Mouse (Mus musculus) hindbrain, embryonic 14.5 days (tissue): ENCODE measurements around the gene Prkcb. TPM values are rescaled to one million over a fixed set of nuclear protein-coding genes. Genes with fewer than 3 reads are reported as not detected.
A peak's percentile ranks its signal among the peaks of the same experiment; 100 is the strongest.

ENCODE experiments used
- ATAC-seq: fragments of 200-750 bp; cut with Nextera tagmentation; 2 replicates; pipeline ENCODE4 v1.8.0; 2017; ENCODE audit warnings: moderate number of reproducible peaks, mild to moderate bottlenecking, moderate TSS enrichment, moderate library complexity; ENCODE audit not compliant: low FRiP score
- DNase-seq: peaks from one replicate; pipeline ENCODE4 v3.0.0-alpha.2; 2015; ENCODE audit warnings: low spot score
- H3K27ac ChIP-seq: fragments of 300-500 bp; sonication (generic); 2 replicates; pipeline ENCODE4 v1.5.1; 2014; ENCODE audit warnings: mild to moderate bottlenecking, moderate library complexity
- H3K27me3 ChIP-seq: fragments of 300-500 bp; sonication (generic); 2 replicates; pipeline ENCODE4 v1.6.1; 2014; ENCODE audit warnings: mild to moderate bottlenecking, low read length, mixed read lengths; ENCODE audit not compliant: control insufficient read depth, insufficient read depth
- H3K36me3 ChIP-seq: fragments of 300-500 bp; sonication (generic); replicated peaks from 2 replicates; pipeline ENCODE4 v1.6.1; 2014; ENCODE audit not compliant: control insufficient read depth, insufficient read depth
- H3K4me1 ChIP-seq: fragments of 300-500 bp; sonication (generic); replicated peaks from 2 replicates; pipeline ENCODE4 v1.6.1; 2014; ENCODE audit warnings: antibody characterized with exemption, low read length, mixed read lengths; ENCODE audit not compliant: control insufficient read depth, insufficient read depth
- H3K4me2 ChIP-seq: fragments of 300-500 bp; sonication (generic); replicated peaks from 2 replicates; pipeline ENCODE4 v1.6.1; 2014; ENCODE audit warnings: mild to moderate bottlenecking, moderate library complexity
- H3K4me3 ChIP-seq: fragments of 300-500 bp; sonication (generic); replicated peaks from 2 replicates; pipeline ENCODE4 v1.5.1; 2014; ENCODE audit warnings: mild to moderate bottlenecking, low read length
- H3K9ac ChIP-seq: fragments of 300-500 bp; sonication (generic); 2 replicates; pipeline ENCODE4 v1.6.1; 2014
- H3K9me3 ChIP-seq: fragments of 300-500 bp; sonication (generic); 2 replicates; pipeline ENCODE4 v1.6.1; 2016; ENCODE audit warnings: low read length; ENCODE audit not compliant: control insufficient read depth
- WGBS: fragments of 180-500 bp; shearing (Covaris S2); extraction: QIAGEN DNeasy Blood & Tissue Kit; methylation state at CpG from one replicate; pipeline ENCODE4 v1.1.7; 2014; 5-methylcytosine and 5-hydroxymethylcytosine counted together
- polyA plus RNA-seq: library from polyadenylated mRNA; unstranded; fragments of >200 nt; fragmentation: Nextera tagmentation; extraction: Ambion mirVana; gene quantifications from 2 replicates; pipeline ENCODE4 v1.2.1, GENCODE M21; 2014

Gene Prkcb
- polyA plus RNA-seq, 1 experiment from 2014 or later: 135 TPM

DNA sequence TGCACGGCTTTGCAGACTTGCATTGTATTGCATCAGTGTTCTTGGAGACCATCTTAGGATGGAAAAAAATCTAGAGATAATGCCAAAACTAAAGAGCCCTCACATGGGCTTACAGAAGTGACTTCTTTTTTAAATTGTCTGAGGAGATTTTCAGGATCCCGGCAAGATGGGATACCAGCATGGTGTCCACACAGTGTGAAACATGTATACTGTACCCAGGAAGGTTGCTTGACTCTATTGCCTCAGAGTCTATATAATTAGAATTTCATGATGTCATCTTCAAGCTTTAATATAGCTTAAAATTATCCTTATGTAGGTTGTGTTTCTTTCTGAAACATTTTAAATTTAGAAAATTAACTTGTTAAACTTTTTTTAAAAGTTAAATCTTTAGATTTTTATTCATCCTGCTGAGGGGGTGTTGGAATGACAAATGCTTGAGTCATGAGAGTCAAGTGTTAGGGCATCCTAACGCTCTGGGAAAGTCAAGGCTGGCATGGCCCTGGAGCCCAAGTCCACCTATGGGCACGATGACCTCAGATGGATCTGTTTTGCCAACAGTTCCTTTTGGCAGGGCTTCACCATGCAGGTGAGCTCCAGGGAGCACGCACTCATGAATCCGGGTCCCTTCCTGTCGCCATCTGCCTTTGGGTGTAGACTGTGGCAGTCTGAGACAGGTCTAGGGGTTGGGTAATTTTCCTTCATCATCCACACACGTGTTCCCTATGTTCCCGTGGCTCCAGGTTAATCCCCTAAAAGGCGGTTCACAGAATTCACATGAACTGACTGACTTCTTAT lies 92.0 kb downstream of the Prkcb start:
- 92% methylated on average over 10 of the region's 10 CpGs for WGBS
- ATAC-seq: no peak
- peaks cover 7% of the 10 kb centered on the region; the same call in 1 of the 2 replicates for H3K4me1 ChIP-seq
- H3K27ac ChIP-seq: no peak overlapping the region
- no peak overlapping the region for H3K4me3 ChIP-seq
- H3K9ac ChIP-seq: no peak overlapping the region
- no peaks in the 10 kb centered on the region for H3K9me3 ChIP-seq
- no peak overlapping the region for H3K4me2 ChIP-seq
- no peaks in the 10 kb centered on the region for H3K36me3 ChIP-seq
- DNase-seq: no peak
- no peaks in the 10 kb centered on the region for H3K27me3 ChIP-seq

DNA sequence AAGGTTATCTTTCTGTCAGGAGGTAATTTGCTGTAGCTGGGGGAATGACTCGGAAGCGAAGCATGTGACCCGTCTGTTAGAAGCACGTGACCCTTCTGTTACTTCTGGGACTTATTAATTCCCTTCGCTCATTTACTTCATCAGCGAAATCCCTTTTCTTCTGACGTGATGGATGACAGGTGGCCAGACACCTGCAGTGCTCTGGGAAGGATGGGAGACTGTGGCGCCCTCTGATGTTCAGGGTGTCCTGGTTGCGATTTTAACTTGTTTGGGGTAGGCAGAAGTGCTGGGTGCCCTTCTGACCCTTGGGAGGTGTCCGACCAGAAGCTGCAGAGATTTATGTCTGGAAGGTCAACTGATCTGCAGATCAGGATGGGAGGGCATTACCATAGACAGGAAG lies 93.0 kb downstream of the Prkcb start:
- H3K4me2 ChIP-seq: no peak overlapping the region
- H3K4me3 ChIP-seq: no peak overlapping the region
- ATAC-seq (no peak), DNase-seq (no peak)
- peaks cover 7% of the 10 kb centered on the region; the same call in 1 of the 2 replicates for H3K4me1 ChIP-seq
- no peak overlapping the region for H3K9ac ChIP-seq
- no peaks in the 10 kb centered on the region for H3K36me3 ChIP-seq
- WGBS: 45% methylated on average over 10 of the region's 10 CpGs
- H3K27ac ChIP-seq: no peak overlapping the region
- H3K9me3 ChIP-seq: no peaks in the 10 kb centered on the region
- H3K27me3 ChIP-seq: no peaks in the 10 kb centered on the region

GRCm38 (mm10) chr7:122383260-122383659 lies 94.7 kb downstream of the Prkcb start:
- ATAC-seq: no peak

DNA sequence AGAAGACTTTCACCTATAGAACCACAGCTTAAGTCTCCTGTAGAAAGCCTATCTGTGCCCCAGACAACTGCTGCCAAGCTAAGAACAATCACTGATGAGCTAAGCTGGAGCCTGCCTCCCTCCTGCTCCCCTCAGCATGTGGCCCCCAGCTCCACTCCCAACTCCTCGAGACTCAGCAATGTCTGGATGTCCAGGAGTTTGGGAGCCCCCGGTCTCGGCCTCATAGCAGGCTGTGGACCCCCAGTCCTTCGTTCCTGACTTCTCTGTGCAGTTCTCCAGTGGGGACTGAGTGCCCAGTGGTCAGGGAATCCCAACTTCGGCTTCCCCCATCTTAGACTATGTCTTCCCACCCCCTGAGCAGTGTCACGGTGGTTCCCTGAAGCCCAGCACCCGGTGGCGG lies 96.3 kb downstream of the Prkcb start:
- ATAC-seq: no peak
- no peaks in the 10 kb centered on the region for H3K36me3 ChIP-seq
- no peak overlapping the region for H3K27ac ChIP-seq
- H3K4me2 ChIP-seq: no peak overlapping the region
- H3K4me3 ChIP-seq: no peak overlapping the region
- H3K4me1 ChIP-seq: peaks cover 20% of the 10 kb centered on the region
- H3K27me3 ChIP-seq: no peaks in the 10 kb centered on the region
- no peak overlapping the region for H3K9ac ChIP-seq
- no peak for DNase-seq
- H3K9me3 ChIP-seq: no peaks in the 10 kb centered on the region
- WGBS: 91% methylated on average over 8 of the region's 8 CpGs

More at GRCm38 (mm10) chr7:122383260-122383659, 94.7 kb downstream of the Prkcb start:
- H3K9ac ChIP-seq: no peak overlapping the region
- H3K9me3 ChIP-seq: no peaks in the 10 kb centered on the region
- no peaks in the 10 kb centered on the region for H3K36me3 ChIP-seq
- H3K4me3 ChIP-seq: no peak overlapping the region
- H3K27me3 ChIP-seq: no peaks in the 10 kb centered on the region
- H3K27ac ChIP-seq: no peak overlapping the region
- peaks cover 9% of the 10 kb centered on the region; the same call in 1 of the 2 replicates for H3K4me1 ChIP-seq
- WGBS: 65% methylated on average over 2 of the region's 2 CpGs
- no peak for DNase-seq
- no peak overlapping the region for H3K4me2 ChIP-seq

DNA sequence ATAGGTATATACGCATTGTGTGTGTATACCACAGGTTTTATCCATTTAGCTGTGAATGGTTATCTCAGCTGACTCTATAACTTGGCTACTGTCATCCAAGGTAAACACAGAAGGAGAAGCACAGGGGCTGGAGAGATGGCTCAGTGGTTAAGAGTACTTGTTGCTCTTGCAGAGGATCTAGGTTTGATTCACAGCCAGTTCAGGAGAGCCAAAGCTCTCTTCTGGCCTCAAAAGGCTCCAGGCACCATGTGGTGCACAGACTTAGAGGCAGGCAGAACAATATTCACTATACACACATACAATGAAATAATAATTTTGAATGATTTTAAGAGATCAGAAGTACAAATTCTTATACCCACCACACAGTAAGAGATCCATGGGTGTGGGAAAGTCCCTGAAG lies 98.0 kb downstream of the Prkcb start:
- H3K4me3 ChIP-seq: no peak overlapping the region
- no peak overlapping the region for H3K9ac ChIP-seq
- H3K36me3 ChIP-seq: no peaks in the 10 kb centered on the region
- no peaks in the 10 kb centered on the region for H3K27me3 ChIP-seq
- H3K9me3 ChIP-seq: no peaks in the 10 kb centered on the region
- H3K4me2 ChIP-seq: no peak overlapping the region
- ATAC-seq (no peak), DNase-seq (no peak)
- peaks cover 28% of the 10 kb centered on the region for H3K4me1 ChIP-seq
- WGBS: 92% methylated on average over 1 of the region's 1 CpGs
- no peak overlapping the region for H3K27ac ChIP-seq

DNA sequence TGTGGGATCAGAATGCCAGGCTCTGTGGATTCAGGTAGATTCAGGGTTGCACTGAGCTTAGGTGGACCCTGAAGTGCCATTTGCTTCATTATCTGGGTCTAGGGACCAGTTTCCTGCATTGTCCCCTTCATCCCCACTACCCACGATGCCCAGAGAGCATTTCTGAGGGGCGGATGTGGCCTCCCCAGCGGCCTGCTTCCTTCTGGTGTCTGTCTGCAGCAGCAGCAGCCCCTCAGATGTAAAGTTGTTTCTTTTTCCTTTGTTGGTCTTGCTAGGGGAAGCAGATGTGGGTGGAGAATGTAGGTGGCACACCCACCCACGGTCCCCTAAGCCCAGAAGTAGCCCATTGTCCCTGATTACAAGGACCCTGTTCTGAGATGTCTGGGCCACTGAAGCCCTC lies 99.3 kb downstream of the Prkcb start:
- Histone ChIP-seq H3K27me3 (no peaks in the 10 kb centered on the region), H3K36me3 (no peaks in the 10 kb centered on the region), H3K4me3 (no peak overlapping the region), H3K9ac (no peak overlapping the region), H3K9me3 (no peaks in the 10 kb centered on the region), H3K27ac (no peak overlapping the region), H3K4me1 (peaks cover 28% of the 10 kb centered on the region), H3K4me2 (no peak overlapping the region)
- no peak for ATAC-seq
- DNase-seq: no peak
- 74% methylated on average over 4 of the region's 4 CpGs for WGBS

GRCm38 (mm10) chr7:122388858-122389257 lies 100.3 kb downstream of the Prkcb start:
- H3K27ac ChIP-seq: no peak overlapping the region

GRCm38 (mm10) chr7:122389633-122390032 lies 101.1 kb downstream of the Prkcb start:
- H3K27me3 ChIP-seq: no peaks in the 10 kb centered on the region
- no peaks in the 10 kb centered on the region for H3K36me3 ChIP-seq
- no peak overlapping the region for H3K4me2 ChIP-seq
- H3K9me3 ChIP-seq: no peaks in the 10 kb centered on the region
- peaks cover 28% of the 10 kb centered on the region for H3K4me1 ChIP-seq
- H3K9ac ChIP-seq: no peak overlapping the region
- 12% methylated on average over 6 of the region's 6 CpGs for WGBS
- H3K4me3 ChIP-seq: no peak overlapping the region
- peak; percentile 38; the same call in 1 of the 2 replicates for ATAC-seq
- DNase-seq: no peak
- peak overlapping the region; percentile 12 for H3K27ac ChIP-seq

More at GRCm38 (mm10) chr7:122388858-122389257, 100.3 kb downstream of the Prkcb start:
- Histone ChIP-seq H3K4me3 (no peak overlapping the region), H3K4me1 (peaks cover 28% of the 10 kb centered on the region), H3K36me3 (no peaks in the 10 kb centered on the region), H3K9ac (no peak overlapping the region), H3K4me2 (no peak overlapping the region), H3K27me3 (no peaks in the 10 kb centered on the region), H3K9me3 (no peaks in the 10 kb centered on the region)
- WGBS: 57% methylated on average over 5 of the region's 5 CpGs
- DNase-seq (no peak), ATAC-seq (no peak)

DNA sequence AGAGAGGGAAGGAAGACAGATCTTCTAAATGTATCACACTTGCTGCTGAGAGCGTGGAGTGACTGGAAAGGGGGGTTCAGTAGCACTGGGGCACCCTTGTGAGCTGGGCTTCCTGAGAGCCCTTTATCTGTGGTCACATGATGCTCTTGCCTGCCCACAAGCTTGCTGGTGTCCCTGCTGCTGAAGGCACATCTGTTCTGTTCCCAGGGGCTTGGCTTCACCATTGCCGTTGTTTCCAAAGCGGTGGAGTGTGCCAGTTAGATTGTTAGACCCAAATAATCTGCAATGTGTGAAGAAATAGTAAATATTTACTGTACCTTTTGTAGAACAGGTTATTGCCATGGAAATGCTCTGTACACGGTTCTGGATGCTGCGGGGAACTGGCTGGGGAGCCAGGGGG lies 101.6 kb downstream of the Prkcb start:
- ATAC-seq (peak; percentile 54; the same call in 1 of the 2 replicates), DNase-seq (no peak)
- peak overlapping the region; percentile 12 for H3K27ac ChIP-seq
- no peak overlapping the region for H3K9ac ChIP-seq
- H3K27me3 ChIP-seq: no peaks in the 10 kb centered on the region
- no peak overlapping the region for H3K4me2 ChIP-seq
- no peak overlapping the region for H3K4me3 ChIP-seq
- H3K4me1 ChIP-seq: peaks cover 28% of the 10 kb centered on the region
- no peaks in the 10 kb centered on the region for H3K36me3 ChIP-seq
- H3K9me3 ChIP-seq: no peaks in the 10 kb centered on the region
- WGBS: 35% methylated on average over 5 of the region's 5 CpGs
